Mouse (Mus musculus): ENCODE results near the gene Rag2.

DNA sequence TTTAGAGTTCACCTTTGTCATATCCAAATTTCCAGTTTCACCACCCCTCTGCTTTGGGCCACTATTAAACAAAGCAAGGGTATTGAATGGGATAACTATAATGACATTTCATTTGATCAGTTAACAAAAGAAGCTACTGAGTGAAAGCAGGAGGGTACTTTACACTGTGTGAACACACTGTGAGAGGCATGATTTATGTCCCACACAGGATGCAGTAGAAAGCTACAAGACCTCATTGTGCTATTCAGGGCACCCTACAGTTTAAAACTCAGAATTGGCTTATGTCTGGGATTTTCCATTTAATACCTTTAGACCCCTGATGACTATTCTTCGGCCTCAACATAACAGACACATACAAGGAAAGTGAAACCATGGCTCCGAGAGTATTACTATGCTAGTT is 1.5 kb upstream of the Rag2 start:
- no peak for TF ChIP-seq CTCF (IDR thresholded peaks at IDR 0.05)
- TF ChIP-seq EP300 (IDR thresholded peaks at IDR 0.05; ENCODE audit: insufficient read depth, low read depth, low read length), result no peak

All from heart, adult 2 months (tissue).